Mouse (Mus musculus) spleen, adult 2 months (tissue): ENCODE data around the gene Camk1d. TPM values are rescaled to one million over a fixed set of nuclear protein-coding genes. Genes with fewer than 3 reads are reported as not detected.

Source experiments
- DNase-seq, 2 experiments: peaks; one replicate each; pipeline versions ENCODE4 v3.0.0 to v3.0.0-alpha.2; 2012 to 2021; ENCODE audit warnings: low spot score in 2 of 2, low read depth in 1 of 2
- H3K27ac ChIP-seq: fragments of 200-500 bp; 2 replicates; pipeline ENCODE4 v1.5.1; 2012; ENCODE audit warnings: low read length, inconsistent platforms; ENCODE audit not compliant: insufficient read depth
- H3K27me3 ChIP-seq: fragments of 200-500 bp; 2 replicates; pipeline ENCODE4 v1.6.1; 2012; ENCODE audit warnings: mild to moderate bottlenecking, moderate library complexity, low read length, inconsistent platforms; ENCODE audit not compliant: control insufficient read depth, insufficient read depth
- H3K36me3 ChIP-seq: fragments of 200-500 bp; 2 replicates; pipeline ENCODE4 v1.6.1; 2012; ENCODE audit warnings: mild to moderate bottlenecking, low read length, inconsistent platforms; ENCODE audit not compliant: control insufficient read depth, insufficient read depth
- H3K4me1 ChIP-seq: fragments of 200-500 bp; 2 replicates; pipeline ENCODE4 v1.6.1; 2011; ENCODE audit warnings: inconsistent platforms; ENCODE audit not compliant: control insufficient read depth, insufficient read depth, insufficient read length
- H3K4me3 ChIP-seq: fragments of 200-500 bp; 2 replicates; pipeline ENCODE4 v1.5.1; 2011; ENCODE audit warnings: mild to moderate bottlenecking, inconsistent platforms; ENCODE audit not compliant: insufficient read depth, insufficient read length; ENCODE audit errors: extremely low read depth
- CTCF ChIP-seq: fragments of 200-500 bp; IDR thresholded peaks from 2 replicates; pipeline ENCODE4 v1.5.1; 2011; ENCODE audit warnings: mild to moderate bottlenecking, inconsistent platforms; ENCODE audit not compliant: insufficient read depth, insufficient read length, insufficient replicate concordance; ENCODE audit errors: extremely low read depth
- POLR2A ChIP-seq: fragments of 200-500 bp; IDR thresholded peaks from 2 replicates; pipeline ENCODE4 v1.6.1; 2011; ENCODE audit warnings: low read depth, low read length, inconsistent platforms
- WGBS: fragments of 180-500 bp; shearing (Covaris S2); methylation state at CpG from one replicate; pipeline ENCODE4 v1.1.7; 2018; 5-methylcytosine and 5-hydroxymethylcytosine counted together
- polyA plus RNA-seq: library from polyadenylated mRNA; depleted of rRNA; stranded (reverse); fragments of >200 nt; gene quantifications from 2 replicates; pipeline ENCODE4 v1.2.3, GENCODE M21; 2012

The Camk1d gene
- polyA plus RNA-seq, 1 experiment, result 5.8 TPM

DNA sequence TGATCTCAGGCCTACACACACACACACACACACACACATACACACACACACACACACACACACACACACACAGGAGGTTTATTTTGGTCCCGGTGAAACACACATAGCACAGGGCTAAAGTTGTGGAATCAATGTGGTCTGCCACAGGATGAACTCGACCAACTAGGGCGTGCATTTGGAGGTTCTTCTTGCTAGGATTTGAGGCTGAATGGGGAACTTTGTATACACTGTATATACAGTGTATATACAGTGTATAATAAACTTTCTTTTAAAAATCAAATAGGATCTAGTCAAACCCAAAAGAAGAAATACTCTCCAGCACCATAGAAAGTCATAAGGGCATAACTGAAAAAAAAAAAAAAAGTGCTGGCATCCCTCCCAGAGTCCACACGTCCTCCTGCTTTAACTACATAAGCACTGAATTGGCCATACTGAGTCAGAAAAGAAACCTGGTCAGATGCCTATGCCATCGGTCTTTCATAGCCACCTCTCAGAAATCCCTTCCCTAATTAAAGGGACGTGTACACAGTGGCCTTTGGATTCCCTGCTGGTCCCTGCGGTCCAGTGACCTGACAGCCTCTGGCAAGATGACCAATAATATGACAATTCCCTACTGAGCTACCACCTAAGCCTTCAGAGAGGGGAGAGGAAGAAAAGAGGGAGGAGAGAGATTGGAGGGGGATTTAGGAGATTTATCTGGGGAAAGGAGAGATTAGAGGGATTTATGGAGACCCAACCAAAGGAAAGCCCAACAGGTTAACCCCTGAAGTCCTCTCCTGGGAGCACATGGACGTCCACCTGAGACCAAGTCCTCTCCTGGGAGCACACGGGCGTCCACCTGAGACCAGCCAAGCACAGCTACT, 6.2 kb downstream of the Camk1d start:
- H3K4me3 ChIP-seq, result no peak overlapping the region
- peaks cover 38% of the 10 kb centered on the region for H3K4me1 ChIP-seq
- H3K27ac ChIP-seq, result no peak overlapping the region
- DNase-seq, result no peak
- WGBS, result 63% methylated on average over 10 of the region's 10 CpGs
- TF ChIP-seq CTCF, result no peak
- TF ChIP-seq POLR2A, result no peak
- H3K36me3 ChIP-seq, result no peaks in the 10 kb centered on the region
- no peaks in the 10 kb centered on the region for H3K27me3 ChIP-seq

GRCm38 (mm10) chr2:5706618-5707017, 7.7 kb downstream of the Camk1d start:
- Histone ChIP-seq H3K4me3 (no peak overlapping the region), H3K27ac (no peak overlapping the region), H3K4me1 (peaks cover 34% of the 10 kb centered on the region), H3K27me3 (no peaks in the 10 kb centered on the region), H3K36me3 (no peaks in the 10 kb centered on the region)
- 13% methylated on average over 4 of the region's 4 CpGs for WGBS
- peak in 1 of 2 experiments; percentile 18 for DNase-seq
- TF ChIP-seq POLR2A (no peak), CTCF (no peak)

GRCm38 (mm10) chr2:5702370-5702769, 11.9 kb downstream of the Camk1d start:
- Histone ChIP-seq H3K36me3 (no peaks in the 10 kb centered on the region), H3K4me1 (peaks cover 23% of the 10 kb centered on the region), H3K27me3 (no peaks in the 10 kb centered on the region), H3K27ac (no peak overlapping the region), H3K4me3 (no peak overlapping the region)
- TF ChIP-seq CTCF (no peak), POLR2A (no peak)
- 55% methylated on average over 2 of the region's 2 CpGs for WGBS
- DNase-seq, result no peak

GRCm38 (mm10) chr2:5700931-5701330, 13.4 kb downstream of the Camk1d start:
- no peaks in the 10 kb centered on the region for H3K27me3 ChIP-seq
- no peaks in the 10 kb centered on the region for H3K36me3 ChIP-seq
- no peak for TF ChIP-seq CTCF
- TF ChIP-seq POLR2A, result no peak
- peaks cover 16% of the 10 kb centered on the region for H3K4me1 ChIP-seq
- no peak for DNase-seq
- H3K4me3 ChIP-seq, result no peak overlapping the region
- no peak overlapping the region for H3K27ac ChIP-seq
- 94% methylated on average over 3 of the region's 3 CpGs for WGBS

- no peak for TF ChIP-seq CTCF
- TF ChIP-seq POLR2A, result no peak
- H3K4me1 ChIP-seq, result no peaks in the 10 kb centered on the region
- H3K4me3 ChIP-seq, result no peak overlapping the region
- WGBS, result 87% methylated on average over 8 of the region's 8 CpGs
- H3K36me3 ChIP-seq, result no peaks in the 10 kb centered on the region
- no peak overlapping the region for H3K27ac ChIP-seq
- DNase-seq, result no peak
- no peaks in the 10 kb centered on the region for H3K27me3 ChIP-seq
These were observed 15.9 kb downstream of the Camk1d start for GRCm38 (mm10) chr2:5698451-5698850.

DNA sequence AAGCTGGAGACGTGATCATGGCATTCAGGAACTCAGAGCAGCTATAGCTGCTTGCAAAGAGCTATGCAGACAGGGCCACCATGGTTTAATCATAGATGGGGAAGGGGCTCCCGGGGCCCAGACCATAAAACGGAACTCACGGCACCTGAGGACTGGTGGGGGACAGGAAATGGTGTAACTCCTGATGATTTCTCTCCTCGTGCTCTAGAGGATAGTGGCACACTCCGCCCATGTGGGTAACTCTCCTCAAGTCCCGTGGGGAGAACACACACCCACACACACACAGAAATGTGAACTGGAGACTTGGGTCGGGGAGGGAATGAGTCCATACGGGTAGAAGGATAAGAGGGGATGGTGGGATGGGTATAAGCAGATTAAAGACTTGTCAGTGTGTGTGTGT, 20.2 kb downstream of the Camk1d start:
- WGBS, result 72% methylated on average over 9 of the region's 9 CpGs
- TF ChIP-seq CTCF, result no peak
- TF ChIP-seq POLR2A, result no peak
- no peaks in the 10 kb centered on the region for H3K27me3 ChIP-seq
- H3K27ac ChIP-seq, result no peak overlapping the region
- H3K4me1 ChIP-seq, result no peaks in the 10 kb centered on the region
- no peak for DNase-seq
- H3K36me3 ChIP-seq, result no peaks in the 10 kb centered on the region; the same call in 1 of the 2 replicates
- H3K4me3 ChIP-seq, result no peak overlapping the region

- H3K4me3 ChIP-seq, result no peak overlapping the region
- no peak for DNase-seq
- H3K36me3 ChIP-seq, result no peaks in the 10 kb centered on the region; the same call in 1 of the 2 replicates
- no peaks in the 10 kb centered on the region for H3K4me1 ChIP-seq
- no peak overlapping the region for H3K27ac ChIP-seq
- TF ChIP-seq POLR2A (no peak), CTCF (no peak)
- no peaks in the 10 kb centered on the region for H3K27me3 ChIP-seq
- WGBS, result 59% methylated on average over 3 of the region's 3 CpGs
These were observed 22.6 kb downstream of the Camk1d start for GRCm38 (mm10) chr2:5691729-5692128.
